Mouse (Mus musculus) heart, adult 2 months (tissue): ENCODE data around the gene Akt1s1.

ENCODE experiments used
- EP300 ChIP-seq: fragments of 200-500 bp; IDR thresholded peaks from 2 replicates; pipeline ENCODE4 v1.6.1; 2011; ENCODE audit warnings: low read depth, low read length, control low read depth; ENCODE audit not compliant: insufficient read depth
- POLR2A ChIP-seq: fragments of 200-500 bp; IDR thresholded peaks from 2 replicates; pipeline ENCODE4 v1.6.1; 2011; ENCODE audit warnings: mild to moderate bottlenecking, low read depth, low read length, control low read depth; ENCODE audit not compliant: insufficient read depth

DNA sequence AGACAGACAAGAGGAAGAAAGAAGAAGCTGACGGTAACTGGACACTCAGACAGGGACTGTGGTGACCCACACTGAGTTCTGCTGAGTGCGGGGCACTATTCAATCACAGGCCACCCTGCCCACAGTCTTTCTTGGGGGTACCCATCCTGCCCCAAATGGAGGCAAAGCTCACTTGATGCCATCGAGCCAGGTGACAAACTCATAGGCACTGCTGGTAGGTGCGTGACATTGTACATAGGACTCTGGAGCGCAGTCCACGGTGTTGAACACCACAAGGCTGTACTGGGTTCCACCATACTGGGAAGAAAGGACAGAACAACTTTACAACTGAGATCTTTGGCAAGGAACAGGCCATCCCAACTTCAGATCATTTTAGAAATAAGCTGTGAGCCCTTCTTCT, 42.8 kb downstream of the Akt1s1 start:
- no peak for TF ChIP-seq POLR2A
- no peak for TF ChIP-seq EP300
